Mouse (Mus musculus) limb, embryonic 14.5 days (tissue): ENCODE data around the gene Ddx58. TPM values are rescaled to one million over a fixed set of nuclear protein-coding genes. Genes with fewer than 3 reads are reported as not detected.

Source experiments
- ATAC-seq: fragments of 200-750 bp; cut with Nextera tagmentation; 2 replicates; pipeline ENCODE4 v1.8.0; 2017; ENCODE audit warnings: low read depth, moderate number of reproducible peaks, moderate TSS enrichment; ENCODE audit not compliant: low FRiP score
- DNase-seq: peaks from one replicate; pipeline ENCODE4 v3.0.0-alpha.2; 2015; ENCODE audit warnings: low spot score
- H3K27ac ChIP-seq: fragments of 300-500 bp; sonication (generic); replicated peaks from 2 replicates; pipeline ENCODE4 v1.5.1; 2014; ENCODE audit warnings: low read depth, mild to moderate bottlenecking, low read length, moderate library complexity, mixed read lengths
- H3K27me3 ChIP-seq: fragments of 300-500 bp; sonication (generic); 2 replicates; pipeline ENCODE4 v1.6.1; 2014; ENCODE audit warnings: low read length, mixed read lengths; ENCODE audit not compliant: control insufficient read depth, insufficient read depth
- H3K36me3 ChIP-seq: fragments of 300-500 bp; sonication (generic); 2 replicates; pipeline ENCODE4 v1.6.1; 2014; ENCODE audit warnings: mild to moderate bottlenecking, low read length, moderate library complexity, mixed read lengths; ENCODE audit not compliant: control insufficient read depth, insufficient read depth
- H3K4me1 ChIP-seq: fragments of 300-500 bp; sonication (generic); 2 replicates; pipeline ENCODE4 v1.6.1; 2014; ENCODE audit warnings: antibody characterized with exemption, low read length, mixed read lengths; ENCODE audit not compliant: control insufficient read depth, insufficient read depth
- H3K4me2 ChIP-seq: fragments of 300-500 bp; sonication (generic); replicated peaks from 2 replicates; pipeline ENCODE4 v1.6.1; 2014; ENCODE audit warnings: low read depth, mild to moderate bottlenecking, low read length, moderate library complexity; ENCODE audit not compliant: severe bottlenecking
- H3K4me3 ChIP-seq: fragments of 300-500 bp; sonication (generic); replicated peaks from 2 replicates; pipeline ENCODE4 v1.5.1; 2014; ENCODE audit warnings: low read length
- H3K9ac ChIP-seq: fragments of 300-500 bp; sonication (generic); 2 replicates; pipeline ENCODE4 v1.6.1; 2014; ENCODE audit warnings: mild to moderate bottlenecking, low read depth, low read length, moderate library complexity; ENCODE audit not compliant: severe bottlenecking
- H3K9me3 ChIP-seq: fragments of 300-500 bp; sonication (generic); 2 replicates; pipeline ENCODE4 v1.6.1; 2016; ENCODE audit warnings: low read length; ENCODE audit not compliant: control insufficient read depth
- POLR2A ChIP-seq: fragments of 200-500 bp; IDR thresholded peaks from 2 replicates; pipeline ENCODE4 v1.8.0; 2012; ENCODE audit warnings: inconsistent platforms, mild to moderate bottlenecking, moderate library complexity, borderline replicate concordance; ENCODE audit not compliant: insufficient read depth, insufficient read length; ENCODE audit errors: extremely low read depth
- WGBS: fragments of 180-500 bp; shearing (Covaris S2); extraction: QIAGEN DNeasy Blood & Tissue Kit; methylation state at CpG from one replicate; pipeline ENCODE4 v1.1.7; 2014; 5-methylcytosine and 5-hydroxymethylcytosine counted together
- polyA plus RNA-seq, 2 experiments: library from polyadenylated mRNA; depleted of rRNA in 1 of 2; stranded (reverse) in 1 of 2; unstranded in 1 of 2; fragments of >200 nt; fragmentation: Nextera tagmentation in 1 of 2; extraction: Ambion mirVana in 1 of 2; gene quantifications; 2 replicates each; pipeline versions ENCODE4 v1.2.1 to v1.2.3; 2012 to 2014

The Ddx58 gene
- polyA plus RNA-seq, 2 experiments: 10.3 to 10.7 TPM

DNA sequence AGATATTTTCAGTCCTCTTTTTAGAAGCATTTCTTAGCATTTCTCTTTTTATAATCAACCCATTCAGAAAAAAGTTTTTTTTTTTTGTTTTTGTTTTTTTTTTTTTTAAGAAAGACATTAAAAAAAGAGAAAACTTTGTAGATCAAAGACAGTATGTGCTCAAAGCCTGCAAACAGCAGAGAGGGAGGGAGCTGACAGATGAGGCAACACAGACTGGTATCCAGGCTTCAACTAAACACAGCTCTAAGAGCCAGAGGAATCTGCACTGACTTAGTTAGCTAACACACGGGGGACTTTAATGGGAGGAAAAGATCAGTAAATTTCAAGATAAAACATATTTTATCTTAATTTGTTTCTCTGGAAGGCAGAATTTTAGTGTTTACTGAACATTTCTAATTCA lies 24.7 kb upstream of the Ddx58 start:
- ATAC-seq: no peak
- H3K9ac ChIP-seq: no peak overlapping the region
- H3K36me3 ChIP-seq: peaks cover 70% of the 10 kb centered on the region
- WGBS: 73% methylated on average over 1 of the region's 1 CpGs
- no peaks in the 10 kb centered on the region for H3K27me3 ChIP-seq
- DNase-seq: no peak
- no peaks in the 10 kb centered on the region for H3K9me3 ChIP-seq
- no peak overlapping the region for H3K4me2 ChIP-seq
- TF ChIP-seq POLR2A: no peak
- no peak overlapping the region for H3K27ac ChIP-seq
- H3K4me3 ChIP-seq: no peak overlapping the region
- peaks cover 9% of the 10 kb centered on the region for H3K4me1 ChIP-seq

DNA sequence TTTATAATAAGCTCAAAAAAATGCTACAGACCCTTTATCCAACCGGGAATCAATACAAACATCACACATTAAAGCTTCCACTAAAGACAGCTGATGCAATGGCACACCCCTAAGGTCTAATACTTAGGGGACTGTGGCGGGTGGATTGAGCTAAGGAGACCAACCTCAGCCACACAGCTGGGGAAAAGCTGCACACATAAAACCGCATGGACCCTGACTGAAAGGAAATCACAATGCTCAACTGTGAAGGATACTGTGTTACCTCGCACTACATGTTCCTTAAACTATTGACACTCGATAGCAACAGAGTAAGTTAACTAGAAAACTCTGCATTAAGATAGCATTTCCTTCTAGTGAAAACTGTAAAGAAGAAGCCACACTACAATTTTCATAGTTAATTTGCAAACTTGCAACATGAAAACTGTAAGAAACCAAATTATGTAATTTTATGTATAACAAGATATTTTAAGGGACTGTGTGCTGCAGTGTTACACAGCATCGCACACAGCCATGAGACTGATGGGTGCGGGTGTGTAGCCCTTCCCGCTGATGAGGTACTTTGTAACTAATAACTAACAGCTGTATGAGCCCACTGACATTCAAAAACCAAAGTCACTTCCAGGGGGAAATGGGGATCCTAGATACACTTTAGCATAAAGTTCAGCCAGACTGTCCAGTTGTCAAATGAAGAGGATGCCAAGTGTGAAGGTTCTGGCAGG lies 14.9 kb upstream of the Ddx58 start:
- H3K27ac ChIP-seq: no peak overlapping the region
- ATAC-seq: peak; percentile 27; the same call in 1 of the 2 replicates
- no peaks in the 10 kb centered on the region for H3K27me3 ChIP-seq
- H3K9ac ChIP-seq: no peak overlapping the region
- H3K9me3 ChIP-seq: no peaks in the 10 kb centered on the region
- no peak for TF ChIP-seq POLR2A
- DNase-seq: peak; percentile 8
- H3K4me1 ChIP-seq: 0 out of 2 replicates have a peak, but pooled peaks cover 3% of the 10 kb centered on the region
- peaks cover 15% of the 10 kb centered on the region; the same call in 1 of the 2 replicates for H3K36me3 ChIP-seq
- no peak overlapping the region for H3K4me2 ChIP-seq
- no peak overlapping the region for H3K4me3 ChIP-seq
- WGBS: 49% methylated on average over 8 of the region's 8 CpGs

DNA sequence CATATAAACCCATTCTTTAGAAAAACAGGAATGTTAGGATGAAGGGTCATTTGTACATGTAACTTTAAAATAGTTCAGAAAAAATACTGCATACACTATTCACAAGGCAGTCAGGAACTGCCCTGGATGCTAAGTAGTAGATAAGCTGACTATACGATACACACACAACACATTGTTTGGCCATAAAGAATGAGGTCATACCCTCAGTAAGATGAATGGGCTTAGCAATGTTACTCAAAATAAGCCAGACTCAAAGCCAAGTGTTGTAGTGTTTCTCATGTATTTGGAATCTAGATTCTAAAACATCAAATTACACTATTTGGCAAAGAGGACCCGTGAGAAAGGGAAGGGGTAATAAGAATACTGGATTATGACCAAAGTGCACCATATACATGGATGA lies 14.1 kb upstream of the Ddx58 start:
- Histone ChIP-seq H3K4me1 (0 out of 2 replicates have a peak, but pooled peaks cover 3% of the 10 kb centered on the region), H3K27ac (no peak overlapping the region), H3K36me3 (peaks cover 11% of the 10 kb centered on the region; the same call in 1 of the 2 replicates), H3K9me3 (no peaks in the 10 kb centered on the region), H3K4me2 (no peak overlapping the region), H3K4me3 (no peak overlapping the region), H3K9ac (no peak overlapping the region), H3K27me3 (no peaks in the 10 kb centered on the region)
- 71% methylated on average over 2 of the region's 2 CpGs for WGBS
- DNase-seq (peak; percentile 17), ATAC-seq (peak; percentile 41; the same call in 1 of the 2 replicates)
- no peak for TF ChIP-seq POLR2A

DNA sequence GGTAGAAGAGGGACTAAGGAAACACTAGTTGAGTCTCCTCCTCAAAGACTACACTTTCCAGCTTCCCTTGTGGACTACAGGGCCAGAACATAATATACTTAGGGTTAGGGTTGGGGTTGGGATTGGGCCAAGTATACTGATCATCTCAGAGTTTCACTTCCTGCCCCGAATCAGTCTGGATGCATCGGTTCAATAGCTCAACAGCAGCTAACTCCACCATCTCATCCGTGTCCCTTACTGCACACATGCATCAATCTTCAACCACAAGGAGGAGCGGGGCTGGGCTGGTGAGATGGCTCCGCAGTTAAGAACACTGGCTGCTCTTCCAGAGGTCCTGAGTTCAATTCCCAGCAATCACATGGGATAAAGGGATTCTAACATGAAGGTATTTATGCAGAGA lies 11.4 kb upstream of the Ddx58 start:
- no peak overlapping the region for H3K4me2 ChIP-seq
- no peak for TF ChIP-seq POLR2A
- no peaks in the 10 kb centered on the region for H3K27me3 ChIP-seq
- no peaks in the 10 kb centered on the region for H3K9me3 ChIP-seq
- no peak overlapping the region for H3K4me3 ChIP-seq
- H3K36me3 ChIP-seq: no peaks in the 10 kb centered on the region
- no peak for ATAC-seq
- no peak overlapping the region for H3K27ac ChIP-seq
- DNase-seq: no peak
- whole genome bisulfite sequencing: 95% methylated on average over 5 of the region's 5 CpGs
- 0 out of 2 replicates have a peak, but pooled peaks cover 3% of the 10 kb centered on the region for H3K4me1 ChIP-seq
- H3K9ac ChIP-seq: no peak overlapping the region

DNA sequence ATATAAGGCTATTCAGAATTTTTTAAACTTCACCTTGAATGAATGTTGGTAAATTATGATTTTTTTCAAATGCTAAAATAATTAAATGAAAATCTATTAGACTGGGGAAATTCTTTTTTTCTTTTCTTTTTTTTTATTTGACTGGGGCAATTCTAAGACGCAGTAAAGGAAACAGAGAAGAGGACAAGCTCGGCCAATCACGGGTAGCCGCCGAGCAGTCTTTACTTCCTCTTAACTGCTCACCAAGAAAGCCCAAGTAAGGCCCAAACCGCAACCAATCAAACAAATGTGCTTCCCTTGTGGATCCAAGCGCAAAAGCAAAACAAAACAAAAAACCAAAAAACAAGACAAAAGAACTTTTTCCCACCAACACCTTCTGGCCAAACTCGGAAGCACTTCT lies 4.4 kb upstream of the Ddx58 start:
- Histone ChIP-seq H3K36me3 (no peaks in the 10 kb centered on the region), H3K4me1 (no peaks in the 10 kb centered on the region), H3K4me3 (no peak overlapping the region), H3K27me3 (no peaks in the 10 kb centered on the region), H3K9me3 (no peaks in the 10 kb centered on the region), H3K9ac (no peak overlapping the region), H3K27ac (no peak overlapping the region), H3K4me2 (no peak overlapping the region)
- WGBS: 80% methylated on average over 8 of the region's 8 CpGs
- no peak for ATAC-seq
- TF ChIP-seq POLR2A: no peak
- no peak for DNase-seq

DNA sequence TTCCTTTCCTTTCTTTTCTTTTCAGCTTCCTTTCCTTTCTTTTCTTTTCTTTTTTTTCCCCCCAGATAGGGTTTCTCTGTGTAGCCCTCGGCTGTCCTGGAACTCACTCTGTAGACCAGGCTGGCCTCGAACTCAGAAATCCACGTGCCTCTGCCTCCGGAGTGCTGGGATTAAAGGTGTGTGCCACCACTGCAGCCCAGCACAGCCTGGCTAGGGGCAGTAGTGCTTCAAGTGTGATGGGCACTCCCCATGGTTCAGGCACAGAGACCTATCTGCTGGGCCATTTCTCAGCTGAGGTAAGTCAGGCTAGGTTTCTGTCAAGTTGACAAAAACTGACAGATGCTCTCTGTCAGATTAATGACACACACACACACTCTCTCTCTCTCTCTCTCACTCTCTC lies 3.4 kb upstream of the Ddx58 start:
- Histone ChIP-seq H3K27ac (no peak overlapping the region), H3K4me2 (no peak overlapping the region), H3K4me1 (no peaks in the 10 kb centered on the region; the same call in 1 of the 2 replicates), H3K4me3 (no peak overlapping the region), H3K9ac (no peak overlapping the region), H3K27me3 (no peaks in the 10 kb centered on the region), H3K9me3 (no peaks in the 10 kb centered on the region), H3K36me3 (no peaks in the 10 kb centered on the region)
- ATAC-seq: no peak
- no peak for TF ChIP-seq POLR2A
- WGBS: 78% methylated on average over 4 of the region's 4 CpGs
- no peak for DNase-seq
